Mouse (Mus musculus) kidney, postnatal 14 days (tissue): ENCODE data around the gene Cpeb1.

Source experiments
- DNase-seq: peaks from one replicate; pipeline ENCODE4 v3.0.0; 2022; ENCODE audit warnings: mixed read lengths

The Cpeb1 gene

GRCm38 (mm10) chr7:81369724-81370123 is 85.5 kb downstream of the Cpeb1 start:
- no peak for DNase-seq

GRCm38 (mm10) chr7:81367946-81368345 is 87.3 kb downstream of the Cpeb1 start:
- DNase-seq = no peak

GRCm38 (mm10) chr7:81356975-81357374 is 98.3 kb downstream of the Cpeb1 start:
- DNase-seq = no peak

GRCm38 (mm10) chr7:81356360-81356759 is 98.9 kb downstream of the Cpeb1 start:
- no peak for DNase-seq

GRCm38 (mm10) chr7:81355746-81356145 is 99.5 kb downstream of the Cpeb1 start:
- DNase-seq = no peak

GRCm38 (mm10) chr7:81351826-81352225 is 103.4 kb downstream of the Cpeb1 start:
- DNase-seq = no peak

- no peak for DNase-seq
Observed at GRCm38 (mm10) chr7:81348206-81348605, 107.1 kb downstream of the Cpeb1 start.

GRCm38 (mm10) chr7:81345447-81346170 is 109.7 kb downstream of the Cpeb1 start:
- DNase-seq = no peak

- peak; percentile 97 for DNase-seq
Observed at GRCm38 (mm10) chr7:81344544-81345446, 110.5 kb downstream of the Cpeb1 start, which contains the start of gene Rps17. Gene Rps17, minus strand, starts transcription at chr7:81345254.

GRCm38 (mm10) chr7:81343831-81344230 is 111.4 kb downstream of the Cpeb1 start:
- DNase-seq = no peak

- peak; percentile 34 for DNase-seq
Observed at GRCm38 (mm10) chr7:81343316-81343715, 111.9 kb downstream of the Cpeb1 start.

GRCm38 (mm10) chr7:81342356-81343094 is 112.7 kb downstream of the Cpeb1 start:
- DNase-seq = no peak

GRCm38 (mm10) chr7:81341563-81341962 is 113.7 kb downstream of the Cpeb1 start:
- DNase-seq = peak; percentile 41

- peak; percentile 71 for DNase-seq
Observed at GRCm38 (mm10) chr7:81339783-81340182, 115.5 kb downstream of the Cpeb1 start.

GRCm38 (mm10) chr7:81338522-81338873 is 116.8 kb downstream of the Cpeb1 start:
- no peak for DNase-seq

- DNase-seq = no peak
Observed at GRCm38 (mm10) chr7:81337785-81338521, 117.3 kb downstream of the Cpeb1 start.

- DNase-seq = peak; percentile 76
Observed at GRCm38 (mm10) chr7:81336432-81336786, 118.9 kb downstream of the Cpeb1 start.

- peak; percentile 69 for DNase-seq
Observed at GRCm38 (mm10) chr7:81335705-81336431, 119.4 kb downstream of the Cpeb1 start.

- no peak for DNase-seq
Observed at GRCm38 (mm10) chr7:81331851-81332250, 123.4 kb downstream of the Cpeb1 start.

- no peak for DNase-seq
Observed at GRCm38 (mm10) chr7:81330767-81331166, 124.5 kb downstream of the Cpeb1 start.

- DNase-seq = no peak
Observed at GRCm38 (mm10) chr7:81327661-81328060, 127.6 kb downstream of the Cpeb1 start.

- no peak for DNase-seq
Observed at GRCm38 (mm10) chr7:81326859-81327258, 128.4 kb downstream of the Cpeb1 start.
